Mouse (Mus musculus) myocyte (in vitro differentiated cells): ENCODE data around the gene Tspan11.

Experiments used
- CEBPB ChIP-seq: IDR thresholded peaks from 2 replicates; pipeline ENCODE4 v1.6.1; 2011; ENCODE audit warnings: mild to moderate bottlenecking, moderate library complexity; ENCODE audit not compliant: poor library complexity, insufficient read depth, severe bottlenecking
- MAX ChIP-seq: IDR thresholded peaks from one replicate; pipeline ENCODE4 v1.6.1; 2011; ENCODE audit warnings: low read depth, mild to moderate bottlenecking, control low read depth
- MYOG ChIP-seq, 3 experiments: IDR thresholded peaks; one replicate each; pipeline ENCODE4 v1.6.1; 2011; ENCODE audit warnings: control low read depth in 2 of 3, low read depth in 2 of 3, mild to moderate bottlenecking in 2 of 3; ENCODE audit not compliant: insufficient read length in 2 of 3, control insufficient read depth in 1 of 3, insufficient read depth in 1 of 3
- POLR2A ChIP-seq: IDR thresholded peaks from one replicate; pipeline ENCODE4 v1.6.1; 2011; ENCODE audit warnings: low read depth, mild to moderate bottlenecking, control low read depth, moderate library complexity; ENCODE audit not compliant: insufficient read length
- TCF12 ChIP-seq: IDR thresholded peaks from one replicate; pipeline ENCODE4 v1.6.1; 2011; ENCODE audit warnings: mild to moderate bottlenecking, control low read depth; ENCODE audit not compliant: poor library complexity, insufficient read depth, severe bottlenecking

- TF ChIP-seq MAX (no peak), MYOG (IDR thresholded peaks at IDR 0.05; ENCODE audit: control insufficient read depth in 1 of 3, insufficient read depth in 1 of 3, insufficient read length in 2 of 3, low read depth in 2 of 3) (no peak), CEBPB (no peak), POLR2A (no peak), TCF12 (no peak)
These were observed 35.9 kb downstream of the Tspan11 start for GRCm38 (mm10) chr6:127923296-127923695.
